Mouse (Mus musculus) embryonic fibroblast, embryonic 13.5 days (primary cell): ENCODE results near the gene Olfr1342.

ENCODE experiments used
- CTCF ChIP-seq: IDR thresholded peaks from 2 replicates; pipeline ENCODE4 v1.5.1; 2011; ENCODE audit warnings: mild to moderate bottlenecking, control low read depth, low read length, moderate library complexity, borderline replicate concordance; ENCODE audit not compliant: insufficient read depth
- POLR2A ChIP-seq: IDR thresholded peaks from 2 replicates; pipeline ENCODE4 v1.6.1; 2011; ENCODE audit warnings: low read depth, mild to moderate bottlenecking, control low read depth, low read length, moderate library complexity

GRCm38 (mm10) chr4:118692412-118692973 lies at the start of gene Olfr1342:
- no peak for TF ChIP-seq POLR2A
- TF ChIP-seq CTCF, result no peak
